Mouse (Mus musculus) hindbrain, embryonic 12.5 days (tissue): ENCODE data around the gene Vav3. TPM values are rescaled to one million over a fixed set of nuclear protein-coding genes. Genes with fewer than 3 reads are reported as not detected.
"Not testable (repeated sequence)": the region's sequence is repeated elsewhere in the genome, so short reads cannot be mapped to it uniquely, and the experiment has no call there.

Experiments used
- ATAC-seq: fragments of 200-750 bp; cut with Nextera tagmentation; 2 replicates; pipeline ENCODE4 v1.8.0; 2017; ENCODE audit warnings: moderate TSS enrichment; ENCODE audit not compliant: low FRiP score
- H3K27ac ChIP-seq: fragments of 300-500 bp; sonication (generic); 2 replicates; pipeline ENCODE4 v1.5.1; 2016; ENCODE audit warnings: mild to moderate bottlenecking
- H3K27me3 ChIP-seq: fragments of 300-500 bp; sonication (generic); 2 replicates; pipeline ENCODE4 v1.6.1; 2016; ENCODE audit warnings: mild to moderate bottlenecking
- H3K36me3 ChIP-seq: fragments of 300-500 bp; sonication (generic); 2 replicates; pipeline ENCODE4 v1.6.1; 2016; ENCODE audit warnings: mild to moderate bottlenecking
- H3K4me1 ChIP-seq: fragments of 300-500 bp; sonication (generic); 2 replicates; pipeline ENCODE4 v1.6.1; 2016
- H3K4me2 ChIP-seq: fragments of 300-500 bp; sonication (generic); replicated peaks from 2 replicates; pipeline ENCODE4 v1.6.1; 2016; ENCODE audit warnings: mild to moderate bottlenecking
- H3K4me3 ChIP-seq: fragments of 300-500 bp; sonication (generic); 2 replicates; pipeline ENCODE4 v1.5.1; 2016; ENCODE audit warnings: mild to moderate bottlenecking
- H3K9ac ChIP-seq: fragments of 300-500 bp; sonication (generic); 2 replicates; pipeline ENCODE4 v1.6.1; 2016; ENCODE audit warnings: mild to moderate bottlenecking, moderate library complexity
- H3K9me3 ChIP-seq: fragments of 300-500 bp; sonication (generic); replicated peaks from 2 replicates; pipeline ENCODE4 v1.6.1; 2016; ENCODE audit warnings: mild to moderate bottlenecking
- WGBS: fragments of 180-500 bp; shearing (Covaris S2); methylation state at CpG from one replicate; pipeline ENCODE4 v1.1.7; 2016; 5-methylcytosine and 5-hydroxymethylcytosine counted together
- polyA plus RNA-seq: library from polyadenylated mRNA; unstranded; fragments of >200 nt; fragmentation: Nextera tagmentation; extraction: Ambion mirVana; gene quantifications from 2 replicates; pipeline ENCODE4 v1.2.1, GENCODE M21; 2016

Gene Vav3
- polyA plus RNA-seq, 1 experiment from 2014 or later: 24.0 TPM

- H3K4me3 ChIP-seq: no peak overlapping the region
- no peaks in the 10 kb centered on the region for H3K36me3 ChIP-seq
- no peak overlapping the region for H3K27ac ChIP-seq
- H3K4me1 ChIP-seq: peaks cover 12% of the 10 kb centered on the region
- H3K9ac ChIP-seq: no peak overlapping the region
- H3K27me3 ChIP-seq: no peaks in the 10 kb centered on the region
- ATAC-seq: no peak
- no peak overlapping the region for H3K4me2 ChIP-seq
- no peaks in the 10 kb centered on the region for H3K9me3 ChIP-seq
- WGBS: 53% methylated on average over 3 of the region's 3 CpGs
These were observed 80.0 kb downstream of the Vav3 start for GRCm38 (mm10) chr3:109420403-109420802.

DNA sequence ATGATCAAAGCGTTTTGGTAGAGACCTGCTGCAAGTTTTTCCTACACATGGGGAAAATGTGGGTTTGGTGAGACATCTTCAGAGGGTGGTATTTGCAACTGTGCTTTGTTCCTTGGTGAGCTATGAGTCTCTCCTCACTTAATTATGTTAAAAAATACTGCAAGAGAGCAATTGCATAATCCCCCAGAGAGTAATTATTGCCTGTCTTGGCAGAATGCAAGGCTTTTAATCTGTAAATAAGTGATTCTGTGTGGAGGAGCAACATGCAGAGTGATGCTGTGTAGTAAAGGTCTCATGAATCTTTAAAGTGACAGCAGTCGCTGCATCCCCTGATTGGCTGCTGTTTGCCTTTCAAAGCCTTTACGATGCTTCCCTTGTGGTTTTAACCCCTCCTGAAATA lies 80.6 kb downstream of the Vav3 start:
- Histone ChIP-seq H3K9me3 (no peaks in the 10 kb centered on the region), H3K4me2 (no peak overlapping the region), H3K9ac (no peak overlapping the region), H3K36me3 (no peaks in the 10 kb centered on the region), H3K4me1 (peaks cover 12% of the 10 kb centered on the region), H3K27ac (no peak overlapping the region), H3K4me3 (no peak overlapping the region), H3K27me3 (no peaks in the 10 kb centered on the region)
- 33% methylated on average over 3 of the region's 3 CpGs for WGBS
- peak; percentile 48; the same call in 1 of the 2 replicates for ATAC-seq

- Histone ChIP-seq H3K4me1 (peaks cover 12% of the 10 kb centered on the region), H3K27ac (no peak overlapping the region), H3K9ac (no peak overlapping the region), H3K27me3 (no peaks in the 10 kb centered on the region), H3K4me3 (no peak overlapping the region), H3K4me2 (no peak overlapping the region), H3K9me3 (no peaks in the 10 kb centered on the region), H3K36me3 (no peaks in the 10 kb centered on the region)
- no peak for ATAC-seq
- WGBS: 78% methylated on average over 5 of the region's 5 CpGs
These were observed 83.1 kb downstream of the Vav3 start for GRCm38 (mm10) chr3:109423440-109424079.

DNA sequence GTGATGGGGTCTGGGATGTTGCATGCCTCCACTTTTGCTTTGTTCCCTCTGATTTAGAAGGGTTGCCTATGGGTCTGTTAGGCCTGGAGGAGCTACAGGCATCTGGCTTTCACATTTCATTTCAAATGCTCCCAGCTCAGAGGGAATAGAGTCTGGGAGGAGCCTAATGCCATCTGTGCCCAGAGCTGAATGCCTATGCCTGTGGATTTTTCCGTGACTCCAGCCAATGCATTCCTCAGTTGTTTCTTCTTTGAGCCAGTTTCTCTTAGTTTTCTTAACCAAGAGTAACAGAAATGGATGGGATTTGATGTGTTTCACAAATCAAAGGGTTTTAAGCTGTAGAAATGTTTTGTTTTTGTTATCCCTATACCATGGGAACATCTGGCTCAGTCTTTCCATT lies 90.8 kb downstream of the Vav3 start:
- no peaks in the 10 kb centered on the region for H3K9me3 ChIP-seq
- no peaks in the 10 kb centered on the region for H3K27me3 ChIP-seq
- H3K4me1 ChIP-seq: no peaks in the 10 kb centered on the region
- H3K9ac ChIP-seq: no peak overlapping the region
- H3K4me2 ChIP-seq: no peak overlapping the region
- H3K27ac ChIP-seq: no peak overlapping the region
- H3K4me3 ChIP-seq: no peak overlapping the region
- no peaks in the 10 kb centered on the region for H3K36me3 ChIP-seq
- no peak for ATAC-seq
- WGBS: 59% methylated on average over 1 of the region's 1 CpGs

- H3K36me3 ChIP-seq: no peaks in the 10 kb centered on the region
- no peak overlapping the region for H3K9ac ChIP-seq
- no peaks in the 10 kb centered on the region for H3K9me3 ChIP-seq
- no peaks in the 10 kb centered on the region for H3K4me1 ChIP-seq
- H3K27ac ChIP-seq: no peak overlapping the region
- no peaks in the 10 kb centered on the region for H3K27me3 ChIP-seq
- no peak for ATAC-seq
- H3K4me2 ChIP-seq: no peak overlapping the region
- 93% methylated on average over 2 of the region's 2 CpGs for WGBS
- H3K4me3 ChIP-seq: no peak overlapping the region
These were observed 98.1 kb downstream of the Vav3 start for GRCm38 (mm10) chr3:109438552-109438951.

GRCm38 (mm10) chr3:109439253-109439652 lies 98.8 kb downstream of the Vav3 start:
- Histone ChIP-seq H3K9ac (no peak overlapping the region), H3K27me3 (no peaks in the 10 kb centered on the region), H3K4me1 (no peaks in the 10 kb centered on the region), H3K27ac (no peak overlapping the region), H3K36me3 (no peaks in the 10 kb centered on the region), H3K4me3 (no peak overlapping the region), H3K4me2 (no peak overlapping the region), H3K9me3 (no peaks in the 10 kb centered on the region)
- ATAC-seq: no peak
- 84% methylated on average over 8 of the region's 8 CpGs for WGBS

DNA sequence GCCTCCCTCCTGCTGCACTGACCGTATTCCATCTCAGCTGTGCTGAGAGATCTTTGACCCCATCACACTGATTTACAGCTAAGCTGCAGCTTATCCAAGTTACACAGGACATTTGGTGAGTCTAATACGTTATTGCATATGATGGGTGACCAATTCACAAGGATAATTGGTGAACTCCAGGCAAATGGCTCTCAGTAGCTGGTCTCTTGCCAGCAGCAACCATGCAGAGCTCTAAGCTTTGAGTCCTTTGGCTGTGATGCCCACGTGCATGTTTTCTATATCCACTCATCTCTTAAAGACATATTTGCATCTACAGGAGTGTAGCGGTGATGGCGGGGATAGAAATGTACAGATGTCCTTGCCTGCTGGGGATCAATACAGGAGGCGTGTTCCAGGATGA lies 99.5 kb downstream of the Vav3 start:
- H3K27me3 ChIP-seq: no peaks in the 10 kb centered on the region
- 78% methylated on average over 6 of the region's 6 CpGs for WGBS

DNA sequence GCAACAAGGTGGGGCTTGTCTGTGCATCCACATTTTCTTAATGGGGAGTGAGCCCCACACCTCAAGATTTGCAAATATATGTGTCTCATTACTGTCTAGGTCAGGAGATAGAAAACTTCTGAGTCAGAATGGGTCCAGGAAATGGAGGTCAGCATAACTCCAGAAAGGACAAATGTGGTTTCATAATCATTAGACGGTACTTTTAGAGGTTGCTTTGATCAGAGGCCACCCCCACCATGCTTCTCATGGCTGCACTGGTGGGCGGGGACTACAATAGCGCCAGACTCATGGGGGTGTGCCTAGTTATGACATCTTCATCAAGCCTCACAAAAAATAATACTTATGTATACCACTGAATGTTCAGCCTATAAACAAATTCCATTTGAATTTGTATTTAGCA lies 103.6 kb downstream of the Vav3 start:
- Histone ChIP-seq H3K4me3 (no peak overlapping the region), H3K4me1 (no peaks in the 10 kb centered on the region), H3K36me3 (no peaks in the 10 kb centered on the region), H3K9me3 (no peaks in the 10 kb centered on the region), H3K27ac (no peak overlapping the region), H3K4me2 (no peak overlapping the region), H3K27me3 (no peaks in the 10 kb centered on the region), H3K9ac (no peak overlapping the region)
- ATAC-seq: no peak
- 89% methylated on average over 3 of the region's 3 CpGs for WGBS

More for the DNA sequence above, 99.5 kb downstream of the Vav3 start:
- Histone ChIP-seq H3K4me3 (no peak overlapping the region), H3K27ac (no peak overlapping the region), H3K9ac (no peak overlapping the region), H3K4me2 (no peak overlapping the region), H3K4me1 (no peaks in the 10 kb centered on the region), H3K36me3 (no peaks in the 10 kb centered on the region), H3K9me3 (no peaks in the 10 kb centered on the region)
- no peak for ATAC-seq

DNA sequence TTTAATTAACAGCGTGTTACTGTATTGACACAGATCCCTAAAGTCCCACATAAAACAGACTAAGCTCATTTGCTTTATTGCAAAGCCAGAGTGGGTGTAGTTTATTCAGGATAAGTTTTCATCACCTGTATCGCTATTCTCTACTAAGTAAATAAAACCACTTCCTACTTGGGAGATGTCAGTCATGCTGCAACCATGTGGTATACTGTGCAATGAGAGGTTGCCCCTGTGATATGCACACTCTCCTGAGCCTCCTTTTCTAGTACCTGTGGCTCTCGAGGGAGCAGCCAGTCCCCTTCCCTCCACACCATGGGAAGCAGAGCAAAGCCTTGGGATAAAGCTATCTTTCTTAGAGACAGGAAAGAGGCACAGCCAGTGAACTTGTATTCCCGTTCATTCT lies 106.5 kb downstream of the Vav3 start:
- no peak for ATAC-seq
- Histone ChIP-seq H3K4me3 (no peak overlapping the region), H3K27ac (no peak overlapping the region), H3K9me3 (no peaks in the 10 kb centered on the region), H3K27me3 (no peaks in the 10 kb centered on the region), H3K9ac (no peak overlapping the region), H3K36me3 (no peaks in the 10 kb centered on the region), H3K4me1 (no peaks in the 10 kb centered on the region), H3K4me2 (no peak overlapping the region)
- WGBS: 82% methylated on average over 4 of the region's 4 CpGs

DNA sequence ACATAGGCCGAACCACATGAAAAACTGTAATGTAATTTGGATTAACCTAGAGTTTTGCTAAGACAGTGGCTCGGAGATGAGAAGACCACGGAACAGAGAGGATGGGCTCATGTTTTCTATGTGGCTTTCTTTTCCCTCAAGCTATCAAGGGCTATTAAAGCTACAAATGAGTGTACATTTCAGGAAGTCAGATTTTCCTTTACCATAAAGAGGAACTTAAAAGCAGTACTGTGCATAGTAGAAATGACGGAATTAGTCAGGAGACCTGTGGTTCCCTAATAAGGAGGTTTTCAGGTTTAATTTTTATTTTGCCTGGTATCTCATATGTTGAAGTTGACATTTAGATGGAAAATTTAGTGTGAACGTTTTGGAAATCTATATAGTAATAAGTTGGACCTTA lies 107.8 kb downstream of the Vav3 start:
- not testable (repeated sequence) for H3K9ac ChIP-seq, H3K4me3 ChIP-seq, H3K36me3 ChIP-seq, H3K4me2 ChIP-seq, H3K4me1 ChIP-seq, H3K27ac ChIP-seq, H3K9me3 ChIP-seq, H3K27me3 ChIP-seq, ATAC-seq
- 86% methylated on average over 5 of the region's 5 CpGs for WGBS

- no peak for ATAC-seq
- Histone ChIP-seq H3K4me1 (no peaks in the 10 kb centered on the region), H3K9me3 (no peaks in the 10 kb centered on the region), H3K36me3 (no peaks in the 10 kb centered on the region), H3K27ac (no peak overlapping the region), H3K9ac (no peak overlapping the region), H3K27me3 (no peaks in the 10 kb centered on the region), H3K4me2 (no peak overlapping the region), H3K4me3 (no peak overlapping the region)
- 79% methylated on average over 2 of the region's 2 CpGs for WGBS
These were observed 111.5 kb downstream of the Vav3 start for GRCm38 (mm10) chr3:109451966-109452365.

DNA sequence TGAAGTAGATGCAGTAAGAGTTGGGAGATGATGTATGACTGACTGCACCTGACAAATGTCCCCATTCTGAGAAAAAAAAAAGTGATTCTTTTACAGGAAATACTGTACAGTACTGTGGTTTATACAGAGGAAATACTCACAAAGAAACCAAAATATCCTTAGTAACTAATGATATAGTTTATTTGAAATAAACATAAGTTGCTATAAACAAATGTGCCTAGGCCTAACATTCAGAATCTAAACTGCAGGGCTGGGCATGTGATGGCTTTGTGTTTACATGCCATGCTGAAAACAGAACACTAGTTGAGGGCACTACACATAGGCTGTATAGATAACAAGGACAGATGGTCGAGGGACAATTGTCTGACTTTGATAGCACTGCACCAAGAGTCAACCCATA lies 114.2 kb downstream of the Vav3 start:
- no peak overlapping the region for H3K27ac ChIP-seq
- 89% methylated on average over 1 of the region's 1 CpGs for WGBS
- H3K9me3 ChIP-seq: no peaks in the 10 kb centered on the region
- no peak overlapping the region for H3K4me3 ChIP-seq
- no peaks in the 10 kb centered on the region for H3K27me3 ChIP-seq
- no peak overlapping the region for H3K9ac ChIP-seq
- H3K4me1 ChIP-seq: no peaks in the 10 kb centered on the region
- H3K36me3 ChIP-seq: no peaks in the 10 kb centered on the region
- no peak for ATAC-seq
- H3K4me2 ChIP-seq: no peak overlapping the region

DNA sequence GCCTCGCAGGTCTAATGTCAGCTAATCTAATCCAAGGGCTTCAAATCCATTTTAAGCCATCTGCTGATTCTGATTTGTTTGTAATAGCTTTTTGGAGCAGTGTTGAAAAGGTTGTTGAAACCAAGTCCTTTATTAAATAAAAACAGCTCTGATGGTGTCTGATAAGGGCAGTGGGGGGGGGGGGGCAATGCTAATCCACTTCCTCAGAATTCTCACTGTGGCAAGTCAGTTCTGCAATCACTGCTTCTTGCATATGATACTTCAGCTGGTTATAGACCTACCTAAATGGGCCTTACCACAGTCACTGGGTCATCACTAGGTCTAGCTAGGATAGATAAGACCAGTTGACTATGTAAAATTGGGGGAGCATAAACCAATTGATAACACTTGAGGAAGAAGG lies 115.9 kb downstream of the Vav3 start:
- WGBS: 88% methylated on average over 1 of the region's 1 CpGs
- Histone ChIP-seq H3K36me3 (no peaks in the 10 kb centered on the region), H3K4me1 (no peaks in the 10 kb centered on the region), H3K4me2 (no peak overlapping the region), H3K9ac (no peak overlapping the region), H3K27ac (no peak overlapping the region), H3K4me3 (no peak overlapping the region), H3K9me3 (no peaks in the 10 kb centered on the region), H3K27me3 (no peaks in the 10 kb centered on the region)
- ATAC-seq: no peak
